9 mouse cellular contexts compared by ENCODE assay signal in the genomic region with DNA sequence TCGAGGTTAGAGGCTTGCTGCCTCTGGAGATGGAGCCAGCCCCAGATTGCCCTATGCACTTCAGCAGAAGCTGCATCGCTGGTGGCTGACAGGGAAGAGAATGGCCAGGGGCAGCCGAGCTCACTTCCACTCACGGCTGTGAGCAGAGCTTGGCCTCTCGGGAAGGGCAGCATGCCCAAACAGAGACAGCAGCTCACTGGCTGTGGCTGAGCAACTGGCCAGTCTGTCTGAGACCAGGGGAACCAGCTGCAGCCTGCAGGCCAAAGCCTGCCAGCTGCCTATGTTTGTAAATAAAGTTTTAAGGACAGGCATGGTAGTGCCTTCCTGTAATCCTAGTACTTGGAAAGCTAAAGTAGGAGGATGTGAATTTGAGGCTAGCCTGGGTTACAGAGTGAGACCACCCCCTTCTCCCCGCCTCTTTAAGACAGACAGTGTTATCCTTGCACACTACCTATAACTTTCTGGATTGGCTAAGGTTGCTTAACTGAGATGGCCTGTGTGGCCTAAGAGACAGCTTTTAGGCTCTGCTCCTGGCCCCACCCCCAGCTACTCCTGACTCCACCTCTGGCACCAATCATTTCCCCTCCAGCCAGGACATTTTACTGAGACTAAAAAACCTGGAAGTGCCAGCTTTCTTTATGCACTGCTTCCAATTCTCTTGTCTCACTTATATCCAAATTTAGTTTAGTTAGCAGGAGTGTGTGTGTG. TPM values are rescaled to one million over a fixed set of nuclear protein-coding genes. Genes with fewer than 3 reads are reported as not detected.
DNase-seq lines count a peak whose midpoint lies in the region; ATAC-seq and TF ChIP-seq lines count a peak whose summit lies in the region.
"Had no signal": no experiment of that assay in that cellular context is flagged by ENCODE, and none has a peak within 500 bp of the region (broad histone marks: within the 10 kb centered on the region; RNA-seq: fewer than 3 reads in every experiment).

No protein-coding gene starts in this region.

- peaks cover 9% of the 10 kb centered on the region for H3K36me3 ChIP-seq in heart, embryonic 10.5 days
- peaks cover 4% of the 10 kb centered on the region; the same call in 1 of the 2 replicates for H3K36me3 ChIP-seq in limb, embryonic 14.5 days (ENCODE audit: control insufficient read depth, insufficient read depth, low read length)
- H3K36me3 ChIP-seq in forebrain, postnatal 0 days (ENCODE audit: insufficient read depth): no peaks in the 10 kb centered on the region

- H3K9me3 ChIP-seq in heart, embryonic 10.5 days: no peaks in the 10 kb centered on the region
- no peaks in the 10 kb centered on the region for H3K9me3 ChIP-seq in limb, embryonic 14.5 days (ENCODE audit: control insufficient read depth, low read length)
- H3K9me3 ChIP-seq in forebrain, postnatal 0 days (ENCODE audit: low read length): no peaks in the 10 kb centered on the region
- H3K9me3 ChIP-seq: megakaryocyte, embryonic 14.5 days had no signal

- H3K4me1 ChIP-seq in heart, embryonic 10.5 days: peaks cover 85% of the 10 kb centered on the region
- H3K4me1 ChIP-seq in limb, embryonic 14.5 days (ENCODE audit: control insufficient read depth, insufficient read depth, low read length): peaks cover 40% of the 10 kb centered on the region
- peaks cover 12% of the 10 kb centered on the region for H3K4me1 ChIP-seq in forebrain, postnatal 0 days (ENCODE audit: insufficient read depth)

- peak; percentile 35; the same call in 1 of the 2 replicates for ATAC-seq in limb, embryonic 14.5 days (ENCODE audit: low FRiP score, low read depth)
- ATAC-seq in forebrain, postnatal 0 days: no peak

- TF ChIP-seq POLR2A in limb, embryonic 14.5 days (IDR thresholded peaks at IDR 0.05; ENCODE audit: borderline replicate concordance, extremely low read depth, insufficient read depth, insufficient read length): no peak

- TF ChIP-seq CTCF in forebrain, postnatal 0 days (IDR thresholded peaks at IDR 0.05; ENCODE audit: low read depth): no peak

- H3K4me2 ChIP-seq in limb, embryonic 14.5 days (replicated peaks; ENCODE audit: low read depth, low read length, severe bottlenecking): no peak overlapping the region
- no peak overlapping the region for H3K4me2 ChIP-seq in forebrain, postnatal 0 days (ENCODE audit: low read depth)

- H3K27ac ChIP-seq in heart, embryonic 10.5 days: peak overlapping the region; percentile 65
- 0 out of 2 replicates have a peak overlapping the region, but pooled peaks have one; percentile 13 for H3K27ac ChIP-seq in limb, embryonic 14.5 days (replicated peaks; ENCODE audit: low read depth, low read length)
- H3K27ac ChIP-seq in forebrain, postnatal 0 days (ENCODE audit: low read depth, low read length): no peak overlapping the region

- H3K9ac ChIP-seq in limb, embryonic 14.5 days (ENCODE audit: low read depth, low read length, severe bottlenecking): no peak overlapping the region
- no peak overlapping the region for H3K9ac ChIP-seq in forebrain, postnatal 0 days

- H3K27me3 ChIP-seq in heart, embryonic 10.5 days (ENCODE audit: insufficient read depth, poor library complexity, severe bottlenecking): no peaks in the 10 kb centered on the region
- H3K27me3 ChIP-seq in limb, embryonic 14.5 days (ENCODE audit: control insufficient read depth, insufficient read depth, low read length): no peaks in the 10 kb centered on the region
- H3K27me3 ChIP-seq in forebrain, postnatal 0 days (ENCODE audit: insufficient read depth, low read length): no peaks in the 10 kb centered on the region
- H3K27me3 ChIP-seq: megakaryocyte, embryonic 14.5 days had no signal

- H3K4me3 ChIP-seq in heart, embryonic 10.5 days: no peak overlapping the region; the same call in 1 of the 2 replicates
- H3K4me3 ChIP-seq in limb, embryonic 14.5 days (replicated peaks; ENCODE audit: low read length): no peak overlapping the region
- H3K4me3 ChIP-seq in forebrain, postnatal 0 days (ENCODE audit: low read depth, low read length): no peak overlapping the region
- H3K4me3 ChIP-seq: megakaryocyte, embryonic 14.5 days had no signal

- DNase-seq in heart, embryonic 10.5 days (ENCODE audit: low spot score): no peak
- DNase-seq in heart, adult 8-10 months (ENCODE audit: low spot score): no peak
- peak; percentile 48 for DNase-seq in 416B (ENCODE audit: low read depth)
- peak; percentile 57 for DNase-seq in gastrocnemius, adult 18-20 months (ENCODE audit: low spot score)
- DNase-seq in limb, embryonic 14.5 days (ENCODE audit: low spot score): no peak
- DNase-seq in embryo, embryonic 10 days (ENCODE audit: low spot score): no peak
- DNase-seq in spleen, postnatal 14 days (ENCODE audit: low spot score in 2 of 2): no peak
- DNase-seq in forebrain, postnatal 0 days: no peak

- whole genome bisulfite sequencing in heart, embryonic 10.5 days: 48% methylated on average over 6 of the region's 6 CpGs
- WGBS in limb, embryonic 14.5 days: 44% methylated on average over 6 of the region's 6 CpGs
- WGBS in forebrain, postnatal 0 days: 64% methylated on average over 6 of the region's 6 CpGs

RNA-seq across cellular contexts. Expression of gene Foxk1, which starts 11.5 kb away (rescaled TPM):
- polyA plus RNA-seq in heart, embryonic 10.5 days (2016; fragmentation: Nextera tagmentation; extraction: Ambion mirVana): 3.3 and 4.5 TPM in 2 replicates
- 10 to 100 TPM; 11.8 to 16.0 (median 14.2) TPM for total RNA-seq in heart, adult 8-10 months (2022)
- total RNA-seq in gastrocnemius, adult 18-20 months (2021): 10 to 100 TPM; 14.5 to 16.4 TPM
- 18.6 and 22.1 TPM in 2 replicates for polyA plus RNA-seq in limb, embryonic 14.5 days (2012; rRNA removed)
- 6.0 and 6.7 TPM in 2 replicates for polyA plus RNA-seq in limb, embryonic 14.5 days (2014; fragmentation: Nextera tagmentation; extraction: Ambion mirVana)
- 13.8 and 19.0 TPM in 2 replicates for total RNA-seq in forebrain, postnatal 0 days (2014; rRNA removed)
- polyA plus RNA-seq in forebrain, postnatal 0 days (2015; fragmentation: Nextera tagmentation; extraction: Ambion mirVana): 3.2 and 5.0 TPM in 2 replicates

RNA-seq across cellular contexts. Expression of gene Ap5z1, which starts 50.9 kb away (rescaled TPM):
- 8.7 and 11.1 TPM in 2 replicates for polyA plus RNA-seq in heart, embryonic 10.5 days (2016; fragmentation: Nextera tagmentation; extraction: Ambion mirVana)
- total RNA-seq in heart, adult 8-10 months (2022): 1 to 10 TPM; 4.5 to 8.3 (median 7.1) TPM
- 1 to 10 TPM; 3.0 to 3.8 TPM for total RNA-seq in gastrocnemius, adult 18-20 months (2021)
- polyA plus RNA-seq in limb, embryonic 14.5 days (2012; rRNA removed): 23.2 and 28.5 TPM in 2 replicates
- 8.8 and 9.6 TPM in 2 replicates for polyA plus RNA-seq in limb, embryonic 14.5 days (2014; fragmentation: Nextera tagmentation; extraction: Ambion mirVana)
- 13.5 and 16.7 TPM in 2 replicates for total RNA-seq in forebrain, postnatal 0 days (2014; rRNA removed)
- 6.4 and 7.8 TPM in 2 replicates for polyA plus RNA-seq in forebrain, postnatal 0 days (2015; fragmentation: Nextera tagmentation; extraction: Ambion mirVana)

Comparison
In these comparisons a context has a peak if more than half of its experiments do, and no peak if none do; other contexts are left out.
1. DNase-seq: peak in 416B (single experiment) and gastrocnemius, adult 18-20 months (single experiment); none in heart, embryonic 10.5 days (single experiment), heart, adult 8-10 months (single experiment), limb, embryonic 14.5 days (single experiment), embryo, embryonic 10 days (single experiment), spleen, postnatal 14 days (0 of 2) and forebrain, postnatal 0 days (single experiment).